Mouse (Mus musculus) stomach, embryonic 16.5 days (tissue): Measurements from ENCODE around the gene Fahd2a. TPM values are rescaled to one million over a fixed set of nuclear protein-coding genes. Genes with fewer than 3 reads are reported as not detected.

Experiments
- ATAC-seq: fragments of 200-750 bp; cut with Nextera tagmentation; 2 replicates; pipeline ENCODE4 v1.8.0; 2017; ENCODE audit warnings: moderate number of reproducible peaks, moderate TSS enrichment; ENCODE audit not compliant: insufficient read depth, low FRiP score
- H3K27ac ChIP-seq: fragments of 300-500 bp; sonication (generic); 2 replicates; pipeline ENCODE4 v1.5.1; 2014; ENCODE audit warnings: low read length
- H3K27me3 ChIP-seq: fragments of 300-500 bp; sonication (generic); 2 replicates; pipeline ENCODE4 v1.6.1; 2014; ENCODE audit warnings: low read length, control low read depth, mixed read lengths; ENCODE audit not compliant: control insufficient read depth, insufficient read depth
- H3K36me3 ChIP-seq: fragments of 300-500 bp; sonication (generic); 2 replicates; pipeline ENCODE4 v1.6.1; 2014; ENCODE audit warnings: low read length; ENCODE audit not compliant: control insufficient read depth, insufficient read depth
- H3K4me1 ChIP-seq: fragments of 300-500 bp; sonication (generic); 2 replicates; pipeline ENCODE4 v1.6.1; 2014; ENCODE audit warnings: low read length, control low read depth, mixed read lengths; ENCODE audit not compliant: control insufficient read depth, insufficient read depth
- H3K4me2 ChIP-seq: fragments of 300-500 bp; sonication (generic); 2 replicates; pipeline ENCODE4 v1.6.1; 2014; ENCODE audit warnings: low read depth, low read length, mixed read lengths
- H3K4me3 ChIP-seq: fragments of 300-500 bp; sonication (generic); replicated peaks from 2 replicates; pipeline ENCODE4 v1.5.1; 2014; ENCODE audit warnings: mild to moderate bottlenecking, low read length
- H3K9ac ChIP-seq: fragments of 300-500 bp; sonication (generic); 2 replicates; pipeline ENCODE4 v1.6.1; 2014; ENCODE audit warnings: low read length
- H3K9me3 ChIP-seq: fragments of 300-500 bp; sonication (generic); replicated peaks from 2 replicates; pipeline ENCODE4 v1.6.1; 2016; ENCODE audit warnings: low read length, control low read depth; ENCODE audit not compliant: control insufficient read depth
- WGBS: fragments of 180-500 bp; shearing (Covaris S2); extraction: QIAGEN DNeasy Blood & Tissue Kit; methylation state at CpG from one replicate; pipeline ENCODE4 v1.1.7; 2014; 5-methylcytosine and 5-hydroxymethylcytosine counted together
- polyA plus RNA-seq: library from polyadenylated mRNA; unstranded; fragments of >200 nt; fragmentation: Nextera tagmentation; extraction: Ambion mirVana; gene quantifications from 2 replicates; pipeline ENCODE4 v1.2.1, GENCODE M21; 2015

The Fahd2a gene
- polyA plus RNA-seq, 1 experiment from 2014 or later: 27.8 TPM

DNA sequence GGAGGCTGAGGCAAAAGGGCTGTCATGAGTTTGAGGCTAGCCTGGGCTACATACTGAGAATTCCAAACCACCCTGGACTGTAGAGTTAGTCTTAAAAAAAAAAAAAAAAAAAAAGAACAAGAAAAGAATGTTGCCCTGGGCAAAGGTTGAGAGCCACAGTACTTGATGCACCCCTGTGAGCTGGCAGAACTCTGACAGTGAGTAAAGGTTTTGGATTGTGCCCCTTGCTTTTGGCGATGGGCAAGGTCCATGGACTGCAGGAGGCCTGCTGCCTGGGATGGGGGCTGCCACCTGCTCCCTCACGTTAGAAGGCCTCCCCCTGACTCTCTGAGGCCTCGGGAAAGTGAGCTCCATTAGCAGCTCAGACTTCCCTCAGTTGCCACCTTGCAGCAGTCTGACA, 27.7 kb downstream of the Fahd2a start:
- no peak overlapping the region for H3K27ac ChIP-seq
- no peaks in the 10 kb centered on the region for H3K36me3 ChIP-seq
- no peak for ATAC-seq
- no peak overlapping the region for H3K4me3 ChIP-seq
- no peak overlapping the region for H3K9ac ChIP-seq
- no peaks in the 10 kb centered on the region for H3K27me3 ChIP-seq
- no peaks in the 10 kb centered on the region for H3K4me1 ChIP-seq
- WGBS: 61% methylated on average over 3 of the region's 3 CpGs
- no peak overlapping the region for H3K4me2 ChIP-seq
- H3K9me3 ChIP-seq: no peaks in the 10 kb centered on the region

GRCm38 (mm10) chr2:127415806-127416205, 28.6 kb downstream of the Fahd2a start:
- Histone ChIP-seq H3K36me3 (no peaks in the 10 kb centered on the region), H3K27me3 (no peaks in the 10 kb centered on the region), H3K9me3 (no peaks in the 10 kb centered on the region), H3K4me1 (peaks cover 6% of the 10 kb centered on the region), H3K27ac (no peak overlapping the region), H3K4me2 (no peak overlapping the region), H3K9ac (no peak overlapping the region), H3K4me3 (no peak overlapping the region)
- 59% methylated on average over 10 of the region's 10 CpGs for WGBS
- no peak for ATAC-seq

GRCm38 (mm10) chr2:127411126-127411525, 33.2 kb downstream of the Fahd2a start:
- Histone ChIP-seq H3K4me2 (no peak overlapping the region), H3K4me3 (no peak overlapping the region), H3K9me3 (no peaks in the 10 kb centered on the region), H3K27me3 (no peaks in the 10 kb centered on the region), H3K9ac (no peak overlapping the region), H3K4me1 (peaks cover 7% of the 10 kb centered on the region), H3K36me3 (no peaks in the 10 kb centered on the region), H3K27ac (no peak overlapping the region)
- no peak for ATAC-seq
- 54% methylated on average over 6 of the region's 6 CpGs for WGBS

GRCm38 (mm10) chr2:127398738-127399137, 45.6 kb downstream of the Fahd2a start:
- Histone ChIP-seq H3K4me2 (no peak overlapping the region), H3K9me3 (no peaks in the 10 kb centered on the region), H3K9ac (no peak overlapping the region), H3K4me1 (no peaks in the 10 kb centered on the region), H3K36me3 (no peaks in the 10 kb centered on the region), H3K27ac (no peak overlapping the region), H3K4me3 (no peak overlapping the region), H3K27me3 (no peaks in the 10 kb centered on the region)
- no peak for ATAC-seq
- 76% methylated on average over 7 of the region's 7 CpGs for WGBS

DNA sequence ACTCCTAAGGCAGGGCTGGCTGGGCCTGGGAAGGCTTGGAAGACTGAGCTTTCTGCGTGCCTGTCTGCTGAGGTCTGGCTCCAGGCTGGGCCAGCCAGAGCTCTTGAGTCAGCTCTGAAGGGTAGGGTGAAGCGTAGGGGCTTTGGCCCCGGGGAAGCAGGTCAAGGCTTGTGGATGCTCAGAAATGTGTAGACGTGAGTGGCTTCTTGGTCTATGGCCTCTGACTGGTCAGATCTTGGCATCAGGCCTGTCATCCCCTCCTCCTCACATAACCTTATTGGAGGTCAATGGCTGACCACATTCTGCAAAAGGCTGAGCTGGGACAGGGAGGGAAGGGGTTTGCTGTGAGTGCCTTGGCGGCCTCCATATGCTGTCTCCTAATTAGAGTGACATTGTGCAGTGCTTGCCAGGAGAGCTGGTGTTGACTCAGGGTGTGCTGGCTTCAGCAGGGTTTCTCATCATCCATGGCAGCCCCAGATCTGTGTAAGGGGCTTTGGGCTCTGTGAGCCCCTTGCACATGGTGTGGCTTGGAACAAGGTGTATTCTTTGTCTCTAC, 49.7 kb downstream of the Fahd2a start:
- H3K27me3 ChIP-seq: no peaks in the 10 kb centered on the region
- H3K9me3 ChIP-seq: no peaks in the 10 kb centered on the region
- no peaks in the 10 kb centered on the region for H3K4me1 ChIP-seq
- ATAC-seq: peak; percentile 58; the same call in 1 of the 2 replicates
- no peak overlapping the region for H3K27ac ChIP-seq
- H3K9ac ChIP-seq: no peak overlapping the region
- 75% methylated on average over 5 of the region's 5 CpGs for WGBS
- H3K4me2 ChIP-seq: no peak overlapping the region
- H3K36me3 ChIP-seq: no peaks in the 10 kb centered on the region
- no peak overlapping the region for H3K4me3 ChIP-seq

GRCm38 (mm10) chr2:127391323-127391722, 53.0 kb downstream of the Fahd2a start:
- ATAC-seq: no peak
- Histone ChIP-seq H3K4me3 (no peak overlapping the region), H3K36me3 (no peaks in the 10 kb centered on the region), H3K9me3 (no peaks in the 10 kb centered on the region), H3K4me1 (0 out of 2 replicates have a peak, but pooled peaks cover 3% of the 10 kb centered on the region), H3K27ac (no peak overlapping the region), H3K9ac (no peak overlapping the region), H3K4me2 (no peak overlapping the region), H3K27me3 (no peaks in the 10 kb centered on the region)
- 45% methylated on average over 3 of the region's 3 CpGs for WGBS

GRCm38 (mm10) chr2:127390846-127391245, 53.5 kb downstream of the Fahd2a start:
- no peak overlapping the region for H3K9ac ChIP-seq
- H3K4me1 ChIP-seq: 0 out of 2 replicates have a peak, but pooled peaks cover 3% of the 10 kb centered on the region
- H3K27ac ChIP-seq: no peak overlapping the region
- WGBS: 51% methylated on average over 4 of the region's 4 CpGs
- no peak overlapping the region for H3K4me2 ChIP-seq
- H3K36me3 ChIP-seq: no peaks in the 10 kb centered on the region
- no peaks in the 10 kb centered on the region for H3K27me3 ChIP-seq
- H3K4me3 ChIP-seq: no peak overlapping the region
- ATAC-seq: no peak
- no peaks in the 10 kb centered on the region for H3K9me3 ChIP-seq

GRCm38 (mm10) chr2:127390352-127390751, 54.0 kb downstream of the Fahd2a start:
- H3K4me1 ChIP-seq: 0 out of 2 replicates have a peak, but pooled peaks cover 3% of the 10 kb centered on the region
- no peak for ATAC-seq
- H3K4me2 ChIP-seq: no peak overlapping the region
- WGBS: 60% methylated on average over 3 of the region's 3 CpGs
- no peaks in the 10 kb centered on the region for H3K9me3 ChIP-seq
- no peak overlapping the region for H3K27ac ChIP-seq
- H3K9ac ChIP-seq: no peak overlapping the region
- H3K36me3 ChIP-seq: no peaks in the 10 kb centered on the region
- no peaks in the 10 kb centered on the region for H3K27me3 ChIP-seq
- no peak overlapping the region for H3K4me3 ChIP-seq

DNA sequence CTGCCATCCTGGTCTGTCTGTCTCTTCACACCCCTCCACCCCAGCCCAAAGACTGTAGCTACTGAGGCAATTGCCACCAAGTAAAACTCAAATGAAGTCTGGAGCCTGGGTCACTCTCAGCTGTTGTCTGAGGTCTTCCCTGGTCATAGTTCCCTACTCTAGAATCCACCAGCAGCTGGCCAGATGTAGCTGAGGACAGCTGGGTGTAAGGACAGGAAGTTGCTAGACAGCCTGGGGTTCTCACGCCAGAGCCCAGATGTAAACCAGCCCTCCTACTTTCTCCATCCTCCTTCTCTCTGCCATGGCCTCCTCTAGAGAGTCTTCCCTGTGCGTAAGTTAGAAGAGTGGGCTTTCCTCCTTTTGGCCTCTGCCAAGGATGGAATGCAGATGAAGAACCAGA, 56.8 kb downstream of the Fahd2a start:
- no peaks in the 10 kb centered on the region for H3K9me3 ChIP-seq
- no peak overlapping the region for H3K9ac ChIP-seq
- H3K27ac ChIP-seq: no peak overlapping the region
- H3K4me1 ChIP-seq: 0 out of 2 replicates have a peak, but pooled peaks cover 3% of the 10 kb centered on the region
- ATAC-seq: no peak
- H3K27me3 ChIP-seq: no peaks in the 10 kb centered on the region
- WGBS: 58% methylated on average over 2 of the region's 2 CpGs
- H3K36me3 ChIP-seq: no peaks in the 10 kb centered on the region
- H3K4me3 ChIP-seq: no peak overlapping the region
- no peak overlapping the region for H3K4me2 ChIP-seq
